Mouse (Mus musculus) C2C12 (cell line): ENCODE results near the gene Rhoq.

Experiments
- CEBPB ChIP-seq: IDR thresholded peaks from one replicate; pipeline ENCODE4 v1.6.1; 2011; ENCODE audit warnings: low read depth, mild to moderate bottlenecking, control low read depth, moderate library complexity
- CTCF ChIP-seq: IDR thresholded peaks from one replicate; pipeline ENCODE4 v1.5.1; 2011; ENCODE audit not compliant: control insufficient read depth, insufficient read depth, insufficient read length
- MAX ChIP-seq: IDR thresholded peaks from one replicate; pipeline ENCODE4 v1.6.1; 2011; ENCODE audit warnings: mild to moderate bottlenecking, control low read depth
- MYOD1 ChIP-seq: IDR thresholded peaks from one replicate; pipeline ENCODE4 v1.6.1; 2011; ENCODE audit warnings: low read depth; ENCODE audit not compliant: control insufficient read depth, insufficient read length
- MYOG ChIP-seq: IDR thresholded peaks from one replicate; pipeline ENCODE4 v1.6.1; 2011; ENCODE audit not compliant: control insufficient read depth, insufficient read length; ENCODE audit errors: extremely low read depth
- USF1 ChIP-seq: IDR thresholded peaks from one replicate; pipeline ENCODE4 v1.6.1; 2011; ENCODE audit warnings: low read depth, mild to moderate bottlenecking, control low read depth, moderate library complexity

- TF ChIP-seq CTCF: peak; percentile 13
- TF ChIP-seq MAX: no peak
- TF ChIP-seq CEBPB: no peak
- TF ChIP-seq MYOD1: no peak
- TF ChIP-seq MYOG: no peak
- peak; percentile 11 for TF ChIP-seq USF1
Observed at GRCm38 (mm10) chr17:86918786-86919185, 44.1 kb upstream of the Rhoq start.
